Mouse (Mus musculus): ENCODE data around the gene Procr. TPM values are rescaled to one million over a fixed set of nuclear protein-coding genes. Genes with fewer than 3 reads are reported as not detected.
A peak's percentile ranks its signal among the peaks of the same experiment; 100 is the strongest.

Gene Procr
- 9.0 and 10.5 TPM in 2 replicates for polyA plus RNA-seq (2012; rRNA removed)

GRCm38 (mm10) chr2:155751014-155751786 is at the start of gene Procr:
TSS of gene Procr (plus strand) at chr2:155751117.
- Histone ChIP-seq H3K4me1 (ENCODE audit: control insufficient read depth, insufficient read depth, insufficient read length) (no peaks in the 10 kb centered on the region; the same call in 1 of the 2 replicates), H3K27me3 (ENCODE audit: control insufficient read depth, insufficient read depth, low read length) (peaks cover 3% of the 10 kb centered on the region), H3K4me3 (ENCODE audit: extremely low read depth, insufficient read depth, insufficient read length) (peak within 1 kb of the TSS; percentile 34), H3K27ac (ENCODE audit: insufficient read depth, low read length) (no peak within 1 kb of the TSS), H3K36me3 (ENCODE audit: control insufficient read depth, insufficient read depth, low read length) (no peaks in the 10 kb centered on the region)
- DNase-seq (ENCODE audit: low read depth in 1 of 2, low spot score in 2 of 2) = no peak
- 2% methylated on average over 25 of the region's 25 CpGs for WGBS
- TF ChIP-seq POLR2A (IDR thresholded peaks at IDR 0.05; ENCODE audit: low read depth, low read length) = no peak
- no peak for TF ChIP-seq CTCF (IDR thresholded peaks at IDR 0.05; ENCODE audit: extremely low read depth, insufficient read depth, insufficient read length, insufficient replicate concordance)

- DNase-seq (ENCODE audit: low read depth in 1 of 2, low spot score in 2 of 2) = no peak
Measured at GRCm38 (mm10) chr2:155701399-155701919, 49.5 kb upstream of the Procr start.

GRCm38 (mm10) chr2:155703630-155704029 is 47.3 kb upstream of the Procr start:
- H3K4me1 ChIP-seq (ENCODE audit: control insufficient read depth, insufficient read depth, insufficient read length) = no peaks in the 10 kb centered on the region
- TF ChIP-seq CTCF (IDR thresholded peaks at IDR 0.05; ENCODE audit: extremely low read depth, insufficient read depth, insufficient read length, insufficient replicate concordance) (no peak), POLR2A (IDR thresholded peaks at IDR 0.05; ENCODE audit: low read depth, low read length) (no peak)
- no peak for DNase-seq (ENCODE audit: low read depth in 1 of 2, low spot score in 2 of 2)
- H3K27me3 ChIP-seq (ENCODE audit: control insufficient read depth, insufficient read depth, low read length) = no peaks in the 10 kb centered on the region
- WGBS = 92% methylated on average over 4 of the region's 4 CpGs
- no peak overlapping the region for H3K27ac ChIP-seq (ENCODE audit: insufficient read depth, low read length)
- H3K4me3 ChIP-seq (ENCODE audit: extremely low read depth, insufficient read depth, insufficient read length) = no peak overlapping the region
- peaks cover 25% of the 10 kb centered on the region for H3K36me3 ChIP-seq (ENCODE audit: control insufficient read depth, insufficient read depth, low read length)

More at GRCm38 (mm10) chr2:155701399-155701919, 49.5 kb upstream of the Procr start:
- H3K4me3 ChIP-seq (ENCODE audit: extremely low read depth, insufficient read depth, insufficient read length) = no peak overlapping the region
- peaks cover 3% of the 10 kb centered on the region; the same call in 1 of the 2 replicates for H3K4me1 ChIP-seq (ENCODE audit: control insufficient read depth, insufficient read depth, insufficient read length)
- no peak overlapping the region for H3K27ac ChIP-seq (ENCODE audit: insufficient read depth, low read length)
- H3K27me3 ChIP-seq (ENCODE audit: control insufficient read depth, insufficient read depth, low read length) = no peaks in the 10 kb centered on the region
- peaks cover 24% of the 10 kb centered on the region for H3K36me3 ChIP-seq (ENCODE audit: control insufficient read depth, insufficient read depth, low read length)
- 92% methylated on average over 19 of the region's 19 CpGs for WGBS
- no peak for TF ChIP-seq CTCF (IDR thresholded peaks at IDR 0.05; ENCODE audit: extremely low read depth, insufficient read depth, insufficient read length, insufficient replicate concordance)
- TF ChIP-seq POLR2A (IDR thresholded peaks at IDR 0.05; ENCODE audit: low read depth, low read length) = no peak

DNA sequence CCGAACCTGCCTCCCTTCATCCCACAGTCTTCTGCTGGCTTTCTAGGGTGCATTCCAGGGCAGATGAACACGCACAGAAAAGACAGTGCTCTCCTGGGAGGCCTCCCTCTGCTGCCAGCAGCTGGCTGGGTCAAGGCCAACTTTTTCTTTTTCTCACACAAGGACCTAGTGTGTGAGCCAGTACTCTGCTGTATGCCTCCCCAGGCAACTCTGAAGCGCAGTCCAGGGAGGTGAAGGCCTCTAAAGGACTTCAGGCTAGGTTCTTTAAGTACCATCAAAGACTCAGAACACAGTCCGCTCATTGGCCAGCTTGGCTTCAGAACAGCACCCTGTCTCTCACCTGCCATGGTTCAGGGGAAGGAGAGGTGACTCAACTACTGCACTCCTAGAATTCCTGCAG is 43.7 kb upstream of the Procr start:
- WGBS = 90% methylated on average over 4 of the region's 4 CpGs
- H3K4me1 ChIP-seq (ENCODE audit: control insufficient read depth, insufficient read depth, insufficient read length) = no peaks in the 10 kb centered on the region
- peaks cover 35% of the 10 kb centered on the region for H3K36me3 ChIP-seq (ENCODE audit: control insufficient read depth, insufficient read depth, low read length)

GRCm38 (mm10) chr2:155710557-155710956 is 40.4 kb upstream of the Procr start:
- H3K27me3 ChIP-seq (ENCODE audit: control insufficient read depth, insufficient read depth, low read length) = no peaks in the 10 kb centered on the region
- no peak overlapping the region for H3K4me3 ChIP-seq (ENCODE audit: extremely low read depth, insufficient read depth, insufficient read length)
- H3K27ac ChIP-seq (ENCODE audit: insufficient read depth, low read length) = no peak overlapping the region
- TF ChIP-seq POLR2A (IDR thresholded peaks at IDR 0.05; ENCODE audit: low read depth, low read length) = no peak
- no peak for TF ChIP-seq CTCF (IDR thresholded peaks at IDR 0.05; ENCODE audit: extremely low read depth, insufficient read depth, insufficient read length, insufficient replicate concordance)
- DNase-seq (ENCODE audit: low read depth in 1 of 2, low spot score in 2 of 2) = no peak
- 57% methylated on average over 11 of the region's 11 CpGs for WGBS
- peaks cover 40% of the 10 kb centered on the region for H3K36me3 ChIP-seq (ENCODE audit: control insufficient read depth, insufficient read depth, low read length)
- H3K4me1 ChIP-seq (ENCODE audit: control insufficient read depth, insufficient read depth, insufficient read length) = no peaks in the 10 kb centered on the region

More for the DNA sequence above, 43.7 kb upstream of the Procr start:
- no peak for DNase-seq (ENCODE audit: low read depth in 1 of 2, low spot score in 2 of 2)
- Histone ChIP-seq H3K27ac (ENCODE audit: insufficient read depth, low read length) (no peak overlapping the region), H3K27me3 (ENCODE audit: control insufficient read depth, insufficient read depth, low read length) (no peaks in the 10 kb centered on the region), H3K4me3 (ENCODE audit: extremely low read depth, insufficient read depth, insufficient read length) (no peak overlapping the region)
- TF ChIP-seq CTCF (IDR thresholded peaks at IDR 0.05; ENCODE audit: extremely low read depth, insufficient read depth, insufficient read length, insufficient replicate concordance) (no peak), POLR2A (IDR thresholded peaks at IDR 0.05; ENCODE audit: low read depth, low read length) (no peak)

GRCm38 (mm10) chr2:155717082-155717990 is 33.6 kb upstream of the Procr start:
- Histone ChIP-seq H3K4me3 (ENCODE audit: extremely low read depth, insufficient read depth, insufficient read length) (no peak overlapping the region), H3K4me1 (ENCODE audit: control insufficient read depth, insufficient read depth, insufficient read length) (0 out of 2 replicates have a peak, but pooled peaks cover 5% of the 10 kb centered on the region), H3K27ac (ENCODE audit: insufficient read depth, low read length) (no peak overlapping the region), H3K36me3 (ENCODE audit: control insufficient read depth, insufficient read depth, low read length) (peaks cover 29% of the 10 kb centered on the region), H3K27me3 (ENCODE audit: control insufficient read depth, insufficient read depth, low read length) (no peaks in the 10 kb centered on the region)
- TF ChIP-seq CTCF (IDR thresholded peaks at IDR 0.05; ENCODE audit: extremely low read depth, insufficient read depth, insufficient read length, insufficient replicate concordance) = no peak
- TF ChIP-seq POLR2A (IDR thresholded peaks at IDR 0.05; ENCODE audit: low read depth, low read length) = no peak
- WGBS = 86% methylated on average over 12 of the region's 12 CpGs
- no peak for DNase-seq (ENCODE audit: low read depth in 1 of 2, low spot score in 2 of 2)

Measured in spleen, adult 2 months (tissue).